ENCODE assay signal across 9 mouse cellular contexts in the genomic region with DNA sequence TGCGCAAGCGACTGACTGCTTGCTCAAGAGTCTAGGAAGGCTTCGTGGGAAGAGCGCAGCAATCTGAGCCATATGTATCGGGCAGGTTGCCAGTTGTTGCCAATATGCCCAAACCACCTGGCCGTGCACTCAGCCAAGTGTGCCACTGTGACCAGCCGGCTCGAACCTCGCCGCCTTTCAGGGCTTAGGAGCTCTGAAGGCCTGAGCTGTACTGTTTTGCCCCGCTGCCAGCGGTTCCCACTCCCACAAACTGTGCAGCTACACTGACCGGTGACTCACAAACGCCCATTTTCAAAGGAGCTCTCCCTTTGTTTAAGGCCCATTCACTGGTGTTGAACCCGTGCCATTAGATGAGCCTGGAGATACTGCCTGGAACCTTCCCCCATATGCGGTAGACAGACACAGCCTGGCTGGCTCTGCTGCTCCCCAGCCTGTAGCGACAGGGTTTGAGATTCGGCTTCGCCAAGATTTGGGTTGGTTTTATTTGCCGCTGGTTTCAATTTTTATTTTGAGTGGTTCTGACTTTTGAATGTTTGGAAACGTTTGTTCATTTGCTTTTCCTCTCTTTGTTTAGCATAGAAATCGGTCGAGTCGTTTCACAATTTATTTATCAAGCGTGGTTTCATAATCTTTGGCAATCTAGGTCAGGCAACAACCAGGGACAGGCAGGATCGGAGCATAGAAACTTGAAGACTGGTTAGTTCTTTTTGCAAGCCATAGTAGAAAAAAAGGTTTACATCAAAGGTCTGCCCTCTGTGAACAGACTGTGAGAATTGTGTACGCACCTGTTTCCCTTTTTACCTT.
DNase-seq lines count a peak whose midpoint lies in the region; ATAC-seq lines count a peak whose summit lies in the region.
"Had no signal": no experiment of that assay in that cellular context is flagged by ENCODE, and none has a peak within 500 bp of the region (broad histone marks: within the 10 kb centered on the region; RNA-seq: fewer than 3 reads in every experiment).

No protein-coding gene starts in this region.

- 0 out of 2 replicates have a peak overlapping the region, but pooled peaks have one; percentile 29 for H3K27ac ChIP-seq in heart, embryonic 13.5 days (replicated peaks)
- H3K27ac ChIP-seq in midbrain, embryonic 14.5 days (replicated peaks; ENCODE audit: low read depth, low read length): peak overlapping the region; percentile 20
- H3K27ac ChIP-seq in intestine, embryonic 15.5 days: no peak overlapping the region

- WGBS in heart, embryonic 13.5 days: 86% methylated on average over 27 of the region's 27 CpGs
- WGBS in midbrain, embryonic 14.5 days: 71% methylated on average over 27 of the region's 27 CpGs
- 90% methylated on average over 27 of the region's 27 CpGs for WGBS in intestine, embryonic 15.5 days

- no peak for DNase-seq in heart, adult 9 months (ENCODE audit: low spot score in 2 of 2)
- DNase-seq in adipocyte (ENCODE audit: low spot score): peak; percentile 55
- DNase-seq in fat pad, adult 2 months (ENCODE audit: extremely low read depth, low read depth, low spot score): peak; percentile 93
- peak; percentile 81 to 84 for DNase-seq in layer of hippocampus, postnatal 10 days (ENCODE audit: low spot score in 2 of 2)
- DNase-seq in midbrain, embryonic 14.5 days: peak; percentile 69
- DNase-seq in embryo, embryonic 10 days (ENCODE audit: low spot score): no peak

- H3K36me3 ChIP-seq in heart, embryonic 13.5 days: peaks cover 11% of the 10 kb centered on the region
- no peaks in the 10 kb centered on the region for H3K36me3 ChIP-seq in midbrain, embryonic 14.5 days (ENCODE audit: control insufficient read depth, insufficient read depth, low read length)
- 0 out of 2 replicates have a peak, but pooled peaks cover 4% of the 10 kb centered on the region for H3K36me3 ChIP-seq in intestine, embryonic 15.5 days

- peaks cover 53% of the 10 kb centered on the region for H3K4me1 ChIP-seq in heart, embryonic 13.5 days
- peaks cover 6% of the 10 kb centered on the region; the same call in 1 of the 2 replicates for H3K4me1 ChIP-seq in midbrain, embryonic 14.5 days (ENCODE audit: control insufficient read depth, insufficient read depth, low read length)
- H3K4me1 ChIP-seq in intestine, embryonic 15.5 days (replicated peaks): no peaks in the 10 kb centered on the region; the same call in 1 of the 2 replicates

- ATAC-seq in heart, embryonic 13.5 days (ENCODE audit: extremely low read depth, insufficient number of reproducible peaks, low FRiP score, low TSS enrichment): no peak
- ATAC-seq in midbrain, embryonic 14.5 days (ENCODE audit: low FRiP score, low TSS enrichment): peak; percentile 67
- ATAC-seq in intestine, embryonic 15.5 days: no peak

- no peak overlapping the region for H3K4me3 ChIP-seq in heart, embryonic 13.5 days
- no peak overlapping the region for H3K4me3 ChIP-seq in midbrain, embryonic 14.5 days (replicated peaks; ENCODE audit: low read depth, low read length)
- no peak overlapping the region for H3K4me3 ChIP-seq in intestine, embryonic 15.5 days (replicated peaks)
- H3K4me3 ChIP-seq: erythroblast, embryonic 14.5 days had no signal

- H3K4me2 ChIP-seq in heart, embryonic 13.5 days: no peak overlapping the region
- H3K4me2 ChIP-seq in midbrain, embryonic 14.5 days (ENCODE audit: low read length): no peak overlapping the region
- H3K4me2 ChIP-seq in intestine, embryonic 15.5 days (replicated peaks): no peak overlapping the region

- no peaks in the 10 kb centered on the region for H3K9me3 ChIP-seq in heart, embryonic 13.5 days
- H3K9me3 ChIP-seq in midbrain, embryonic 14.5 days (ENCODE audit: control insufficient read depth, low read length): no peaks in the 10 kb centered on the region
- H3K9me3 ChIP-seq in intestine, embryonic 15.5 days: no peaks in the 10 kb centered on the region

- H3K9ac ChIP-seq in heart, embryonic 13.5 days: no peak overlapping the region
- H3K9ac ChIP-seq in midbrain, embryonic 14.5 days (replicated peaks; ENCODE audit: low read length): no peak overlapping the region
- no peak overlapping the region for H3K9ac ChIP-seq in intestine, embryonic 15.5 days

- H3K27me3 ChIP-seq in heart, embryonic 13.5 days (replicated peaks): no peaks in the 10 kb centered on the region
- H3K27me3 ChIP-seq in midbrain, embryonic 14.5 days (ENCODE audit: control insufficient read depth, insufficient read depth, low read length): no peaks in the 10 kb centered on the region
- H3K27me3 ChIP-seq in intestine, embryonic 15.5 days (replicated peaks): no peaks in the 10 kb centered on the region

Comparison
In these comparisons a context has a peak if more than half of its experiments do, and no peak if none do; other contexts are left out.
1. DNase-seq: peak in adipocyte (single experiment), fat pad, adult 2 months (single experiment), layer of hippocampus, postnatal 10 days (2 of 2) and midbrain, embryonic 14.5 days (single experiment); none in heart, adult 9 months (0 of 2) and embryo, embryonic 10 days (single experiment).